Mouse (Mus musculus) kidney, adult 2 months (tissue): Measurements from ENCODE around the gene Fgd5.

ENCODE experiments used
- CTCF ChIP-seq: fragments of 200-500 bp; conservative IDR thresholded peaks from 2 replicates; pipeline ENCODE4 v1.5.1; 2011; ENCODE audit warnings: low read depth, mild to moderate bottlenecking, control low read depth, low read length, moderate library complexity, mixed read lengths; ENCODE audit not compliant: insufficient read depth, insufficient read length
- POLR2A ChIP-seq: fragments of 200-500 bp; IDR thresholded peaks from one replicate; pipeline ENCODE4 v1.6.1; 2011; ENCODE audit warnings: low read depth, low read length, control low read depth

DNA sequence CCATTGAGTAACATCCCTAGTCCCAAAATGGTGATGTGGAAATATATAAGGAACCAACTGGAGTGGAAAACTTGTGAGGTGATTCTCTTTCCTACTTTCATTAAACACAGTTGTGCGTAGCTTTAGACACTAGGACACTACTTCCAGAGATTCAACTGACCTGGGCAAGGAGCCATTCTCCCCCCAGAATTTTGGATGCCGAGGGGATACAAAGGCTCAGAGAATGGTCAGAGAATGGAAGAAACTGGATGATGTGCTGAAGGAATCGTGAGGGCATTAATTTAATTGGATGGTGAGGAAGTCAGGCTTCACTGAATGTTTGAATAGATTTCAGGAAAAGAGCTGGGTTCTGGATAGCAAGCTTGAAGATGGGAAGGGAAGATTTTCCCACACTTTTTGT, 114.1 kb downstream of the Fgd5 start:
- TF ChIP-seq CTCF (no peak), POLR2A (no peak)
